Mouse (Mus musculus) embryonic fibroblast, embryonic 13.5 days (primary cell): ENCODE results near the gene Ccl25. TPM values are rescaled to one million over a fixed set of nuclear protein-coding genes. Genes with fewer than 3 reads are reported as not detected.

Experiments
- H3K27ac ChIP-seq: 2 replicates; pipeline ENCODE4 v1.5.1; 2012; ENCODE audit warnings: low read length, control low read depth, inconsistent platforms; ENCODE audit not compliant: insufficient read depth
- H3K4me1 ChIP-seq: 2 replicates; pipeline ENCODE4 v1.6.1; 2011; ENCODE audit warnings: low read length; ENCODE audit not compliant: control insufficient read depth, insufficient read depth
- H3K4me3 ChIP-seq: 2 replicates; pipeline ENCODE4 v1.5.1; 2011; ENCODE audit warnings: mild to moderate bottlenecking, control low read depth, low read length; ENCODE audit not compliant: insufficient read depth
- CTCF ChIP-seq: IDR thresholded peaks from 2 replicates; pipeline ENCODE4 v1.5.1; 2011; ENCODE audit warnings: mild to moderate bottlenecking, control low read depth, low read length, moderate library complexity, borderline replicate concordance; ENCODE audit not compliant: insufficient read depth
- POLR2A ChIP-seq: IDR thresholded peaks from 2 replicates; pipeline ENCODE4 v1.6.1; 2011; ENCODE audit warnings: low read depth, mild to moderate bottlenecking, control low read depth, low read length, moderate library complexity
- polyA plus RNA-seq: library from polyadenylated mRNA; stranded (reverse); fragments of >200 nt; gene quantifications from 2 replicates; pipeline ENCODE4 v1.2.4, GENCODE M21; 2011; ENCODE audit warnings: low read depth; ENCODE audit not compliant: missing spikeins, insufficient read length

The Ccl25 gene
- polyA plus RNA-seq, 1 experiment = 13.9 TPM

DNA sequence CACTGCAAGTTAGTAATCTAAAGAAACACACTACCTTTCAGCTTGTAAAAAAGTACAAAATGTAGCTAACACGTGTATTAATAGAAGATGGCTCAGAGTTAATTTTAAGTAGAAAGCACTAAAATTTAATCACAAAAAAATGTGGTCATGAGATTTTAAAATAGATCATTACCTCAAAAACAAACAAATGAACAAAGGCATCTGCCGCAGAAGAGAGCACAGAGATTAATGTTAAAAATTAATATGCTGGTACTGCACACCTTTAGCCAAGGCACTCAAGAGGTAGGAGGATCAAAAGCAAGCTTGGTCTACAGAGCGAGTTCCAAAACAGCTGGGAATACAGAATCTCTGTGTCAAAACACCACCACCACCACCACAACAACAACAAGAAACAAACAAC lies 10.2 kb upstream of the Ccl25 start:
- no peak for TF ChIP-seq POLR2A
- TF ChIP-seq CTCF = no peak
- H3K4me1 ChIP-seq = peaks cover 23% of the 10 kb centered on the region
- H3K4me3 ChIP-seq = no peak overlapping the region
- no peak overlapping the region; the same call in 1 of the 2 replicates for H3K27ac ChIP-seq

DNA sequence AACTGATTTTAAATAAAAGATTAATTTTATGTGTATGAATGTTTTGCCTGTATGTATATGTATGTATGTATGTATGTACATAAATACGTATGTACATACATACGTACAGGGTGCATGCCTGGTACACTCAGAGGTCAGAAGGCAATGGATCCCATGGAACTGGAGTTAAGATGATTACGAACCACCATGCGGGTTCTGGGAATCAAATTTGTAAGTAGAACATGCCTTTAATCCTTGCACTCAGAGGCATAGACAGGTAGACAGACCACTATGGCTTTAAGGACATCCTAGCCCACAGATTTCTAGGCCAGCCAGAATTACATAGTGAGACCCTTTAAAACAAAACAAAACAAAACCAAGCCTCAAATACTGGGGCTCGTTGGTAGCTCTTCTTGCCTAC lies 6.9 kb upstream of the Ccl25 start:
- H3K4me3 ChIP-seq = no peak overlapping the region
- TF ChIP-seq CTCF (no peak), POLR2A (no peak)
- peaks cover 19% of the 10 kb centered on the region for H3K4me1 ChIP-seq
- no peak overlapping the region for H3K27ac ChIP-seq

- H3K4me1 ChIP-seq = peaks cover 14% of the 10 kb centered on the region
Observed at GRCm38 (mm10) chr8:4318796-4319572, 6.0 kb upstream of the Ccl25 start.

DNA sequence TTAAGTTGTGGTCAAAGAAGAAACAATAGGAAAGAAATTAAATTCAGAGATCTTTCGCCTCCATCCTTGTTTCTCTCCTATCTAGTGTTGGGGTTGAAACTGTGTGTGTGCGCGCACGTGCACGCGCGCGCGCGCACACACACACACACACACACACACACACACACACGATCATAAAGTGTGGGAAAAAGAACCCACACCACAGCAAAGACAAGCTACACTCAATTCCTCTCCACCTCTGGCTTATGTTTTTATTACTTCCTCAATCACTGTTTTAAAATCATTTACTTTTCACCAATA lies 5.5 kb upstream of the Ccl25 start:
- TF ChIP-seq CTCF (no peak), POLR2A (no peak)
- no peak overlapping the region for H3K4me3 ChIP-seq
- H3K4me1 ChIP-seq = peaks cover 11% of the 10 kb centered on the region
- no peak overlapping the region for H3K27ac ChIP-seq

More at GRCm38 (mm10) chr8:4318796-4319572, 6.0 kb upstream of the Ccl25 start:
- no peak for TF ChIP-seq CTCF
- TF ChIP-seq POLR2A = no peak
- Histone ChIP-seq H3K4me3 (no peak overlapping the region), H3K27ac (0 out of 2 replicates have a peak overlapping the region, but pooled peaks have one; percentile 11)

DNA sequence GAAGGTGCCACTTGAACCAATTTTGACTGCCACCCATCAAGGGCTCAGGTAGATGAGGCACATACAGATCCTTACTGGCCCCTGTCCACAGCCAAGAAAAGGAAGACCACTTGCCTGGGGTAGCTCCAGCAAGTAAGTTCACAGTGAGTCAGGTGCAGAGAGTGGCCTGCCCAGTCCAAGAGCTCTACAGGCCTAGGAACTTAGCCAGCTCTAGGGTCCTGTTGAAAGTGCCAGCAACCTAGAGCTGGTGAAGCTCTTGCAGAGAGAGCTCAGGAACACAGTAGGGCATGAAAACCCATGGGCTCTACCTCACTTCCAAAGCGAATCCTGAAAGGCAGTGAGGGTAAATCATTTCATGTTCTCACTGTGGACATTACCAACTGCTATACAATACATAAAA lies 4.6 kb upstream of the Ccl25 start:
- no peak for TF ChIP-seq CTCF
- TF ChIP-seq POLR2A = no peak
- H3K4me1 ChIP-seq = peaks cover 8% of the 10 kb centered on the region
- H3K27ac ChIP-seq = no peak overlapping the region
- no peak overlapping the region for H3K4me3 ChIP-seq

- Histone ChIP-seq H3K4me1 (peaks cover 8% of the 10 kb centered on the region), H3K27ac (no peak overlapping the region), H3K4me3 (no peak overlapping the region)
- TF ChIP-seq CTCF (no peak), POLR2A (no peak)
Observed at GRCm38 (mm10) chr8:4321031-4321430, 4.0 kb upstream of the Ccl25 start.

GRCm38 (mm10) chr8:4322470-4322869 lies 2.5 kb upstream of the Ccl25 start:
- Histone ChIP-seq H3K27ac (no peak overlapping the region), H3K4me3 (no peak overlapping the region), H3K4me1 (peaks cover 8% of the 10 kb centered on the region)
- TF ChIP-seq POLR2A = no peak
- peak; percentile 55; the same call in 1 of the 2 replicates for TF ChIP-seq CTCF

DNA sequence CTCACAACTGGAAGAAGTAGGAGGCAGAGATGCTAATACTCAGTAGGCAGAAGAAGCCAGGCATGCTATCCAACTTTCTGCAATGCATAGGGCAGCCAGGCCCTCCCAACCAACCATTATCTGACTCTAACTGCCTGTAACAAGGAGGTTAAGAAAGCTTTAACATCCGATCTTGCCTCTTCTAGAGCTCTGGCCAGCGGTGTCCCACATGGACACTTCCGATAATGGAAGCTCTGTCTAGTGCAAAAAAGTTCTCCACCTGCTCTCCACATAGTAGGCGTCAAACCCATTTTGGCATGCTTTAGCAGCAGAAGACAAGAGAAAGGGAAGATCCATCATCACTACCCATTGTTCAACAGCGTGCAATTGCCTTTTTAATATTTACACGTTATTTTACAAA lies 1.1 kb upstream of the Ccl25 start:
- TF ChIP-seq CTCF (no peak), POLR2A (no peak)
- Histone ChIP-seq H3K4me3 (peak overlapping the region; percentile 93), H3K27ac (peak overlapping the region; percentile 32; the same call in 1 of the 2 replicates), H3K4me1 (peaks cover 5% of the 10 kb centered on the region)

- TF ChIP-seq CTCF (no peak), POLR2A (no peak)
- H3K4me1 ChIP-seq = peaks cover 3% of the 10 kb centered on the region
- peak overlapping the region; percentile 93 for H3K4me3 ChIP-seq
- H3K27ac ChIP-seq = peak overlapping the region; percentile 32
Observed at GRCm38 (mm10) chr8:4324525-4324924, 485 bp upstream of the Ccl25 start.

GRCm38 (mm10) chr8:4325751-4326036 lies 684 bp downstream of the Ccl25 start:
- Histone ChIP-seq H3K4me3 (peak overlapping the region; percentile 75), H3K27ac (0 out of 2 replicates have a peak overlapping the region, but pooled peaks have one; percentile 15), H3K4me1 (peaks cover 3% of the 10 kb centered on the region)
- TF ChIP-seq CTCF = no peak
- no peak for TF ChIP-seq POLR2A

- H3K4me1 ChIP-seq = no peaks in the 10 kb centered on the region
- TF ChIP-seq POLR2A (no peak), CTCF (no peak)
- H3K4me3 ChIP-seq = no peak overlapping the region
- no peak overlapping the region for H3K27ac ChIP-seq
Observed at GRCm38 (mm10) chr8:4329000-4329399, 4.0 kb downstream of the Ccl25 start.
